Mouse (Mus musculus): ENCODE data around the gene Zeb2.

DNA sequence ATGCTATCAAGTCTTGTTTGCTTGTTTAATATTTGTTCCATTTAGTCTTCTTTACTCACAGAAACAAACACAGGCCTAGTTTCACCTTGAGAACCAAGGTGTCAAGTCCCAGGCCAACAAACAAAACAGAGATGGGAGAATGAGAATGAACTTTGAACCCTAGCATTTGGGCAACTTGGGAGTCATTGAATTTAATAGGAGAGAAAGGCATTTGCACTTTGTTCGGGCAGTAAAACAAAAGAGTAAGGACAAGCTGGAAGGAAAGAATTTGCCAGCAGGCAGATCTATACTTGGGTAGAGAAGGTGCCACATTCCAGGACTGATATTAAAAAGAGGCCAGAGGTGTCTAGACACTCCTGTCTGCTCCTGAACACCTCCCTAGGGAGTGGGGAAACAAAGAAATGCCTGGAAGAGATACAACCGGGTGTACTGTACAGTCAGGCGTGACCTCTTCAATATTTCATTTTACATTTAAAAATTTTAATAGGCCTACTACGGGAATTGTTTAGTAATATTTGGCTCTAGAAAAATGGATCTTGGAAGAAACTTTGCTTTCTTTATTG, 165.5 kb downstream of the Zeb2 start:
- no peak for TF ChIP-seq CTCF (IDR thresholded peaks at IDR 0.05; ENCODE audit: borderline replicate concordance, insufficient read depth, low read length)
- no peak for TF ChIP-seq POLR2A (IDR thresholded peaks at IDR 0.05; ENCODE audit: low read depth, low read length)

All from embryonic fibroblast, embryonic 13.5 days (primary cell).